Mouse (Mus musculus): Measurements from ENCODE around the gene Micu2.

Gene Micu2

GRCm38 (mm10) chr14:57892961-57893360 lies 106.1 kb downstream of the Micu2 start:
- no peak for DNase-seq (ENCODE audit: low read depth, low spot score)

- peak; percentile 98 for DNase-seq (ENCODE audit: low read depth, low spot score)
Measured at GRCm38 (mm10) chr14:57890011-57890842, 108.8 kb downstream of the Micu2 start, which contains the start of gene Zdhhc20. TSS of gene Zdhhc20 (minus strand) at chr14:57890276.

GRCm38 (mm10) chr14:57889541-57890010 lies 109.5 kb downstream of the Micu2 start:
- peak; percentile 69 for DNase-seq (ENCODE audit: low read depth, low spot score)

DNA sequence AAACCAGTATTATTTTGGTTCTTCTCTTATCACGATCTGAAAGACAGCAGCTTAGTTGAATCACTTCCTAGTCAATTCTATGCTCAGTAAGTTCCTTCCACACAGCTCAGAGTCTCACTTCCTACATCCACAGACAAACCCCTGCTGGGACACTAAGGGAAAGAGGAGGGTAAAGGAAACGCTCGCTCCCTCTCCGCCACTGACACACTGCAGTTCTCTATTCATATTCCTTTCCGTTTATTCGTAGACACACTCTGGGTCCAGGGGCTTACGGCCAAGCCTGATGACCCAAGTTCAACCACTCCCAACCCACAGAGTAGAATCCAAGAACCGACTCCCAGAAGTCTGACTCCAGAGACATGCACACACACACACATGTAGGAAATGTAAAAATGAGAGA lies 111.9 kb downstream of the Micu2 start:
- DNase-seq (ENCODE audit: low read depth, low spot score), result peak; percentile 28

DNA sequence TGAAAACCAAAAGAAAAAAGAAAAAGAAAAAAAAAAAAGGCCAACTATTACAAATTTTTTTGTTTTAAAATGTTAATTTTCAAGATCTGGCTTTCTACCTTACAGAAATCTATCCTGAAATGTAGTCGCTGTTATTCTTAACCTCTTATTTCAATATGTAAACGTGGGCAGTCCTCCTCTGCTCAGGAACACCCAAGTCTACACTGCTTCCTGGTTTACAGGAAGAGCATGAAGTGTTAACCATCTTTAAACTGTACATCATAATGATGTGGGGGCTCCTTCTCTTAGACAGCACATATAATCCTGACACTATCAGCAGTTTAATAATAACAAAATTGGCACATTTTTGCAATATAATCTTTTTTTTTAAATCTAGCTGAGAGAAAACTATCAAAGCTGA lies 113.0 kb downstream of the Micu2 start:
- DNase-seq (ENCODE audit: low read depth, low spot score), result peak; percentile 58

DNA sequence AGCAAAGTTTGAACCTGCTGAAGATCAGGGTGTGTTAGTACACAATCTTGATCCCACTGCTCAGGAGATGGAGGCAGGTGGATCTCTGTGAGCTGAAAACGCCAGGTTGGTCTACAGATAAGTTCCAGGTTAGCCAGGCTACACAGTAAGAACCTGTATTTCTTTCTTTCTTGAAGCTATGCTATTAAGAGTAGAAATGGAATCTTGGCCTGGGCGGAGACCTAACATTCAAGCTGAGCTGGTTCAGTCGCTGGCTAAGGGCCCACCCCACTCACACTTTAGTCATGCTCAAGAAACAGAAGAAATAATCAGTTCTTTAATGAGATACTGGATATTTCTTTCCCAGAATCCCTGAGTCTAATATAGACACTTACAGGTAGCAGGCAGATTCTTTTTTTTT lies 115.7 kb downstream of the Micu2 start:
- DNase-seq (ENCODE audit: low read depth, low spot score), result no peak

DNA sequence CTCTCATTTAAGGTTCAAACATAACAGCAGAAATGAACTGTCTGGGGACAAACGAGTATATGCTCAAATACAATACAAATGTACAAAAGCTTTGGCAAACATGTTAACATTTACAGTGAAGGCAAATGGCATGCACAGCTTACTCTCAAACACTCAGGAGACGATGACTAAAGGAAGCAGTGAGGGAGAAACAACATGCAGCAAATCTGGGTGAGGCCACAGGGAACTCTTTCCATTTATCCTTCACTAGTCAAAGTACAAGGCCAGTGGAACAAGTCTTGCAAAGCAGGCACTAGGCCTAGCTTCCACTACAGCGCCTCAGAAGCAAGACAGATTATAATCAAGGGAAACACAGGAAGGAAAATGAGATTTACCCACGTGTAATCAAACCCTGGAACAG lies 116.3 kb downstream of the Micu2 start:
- no peak for DNase-seq (ENCODE audit: low read depth, low spot score)

GRCm38 (mm10) chr14:57881793-57882192 lies 117.3 kb downstream of the Micu2 start:
- no peak for DNase-seq (ENCODE audit: low read depth, low spot score)

- DNase-seq (ENCODE audit: low read depth, low spot score), result peak; percentile 41
Measured at GRCm38 (mm10) chr14:57881074-57881473, 118.0 kb downstream of the Micu2 start.

DNA sequence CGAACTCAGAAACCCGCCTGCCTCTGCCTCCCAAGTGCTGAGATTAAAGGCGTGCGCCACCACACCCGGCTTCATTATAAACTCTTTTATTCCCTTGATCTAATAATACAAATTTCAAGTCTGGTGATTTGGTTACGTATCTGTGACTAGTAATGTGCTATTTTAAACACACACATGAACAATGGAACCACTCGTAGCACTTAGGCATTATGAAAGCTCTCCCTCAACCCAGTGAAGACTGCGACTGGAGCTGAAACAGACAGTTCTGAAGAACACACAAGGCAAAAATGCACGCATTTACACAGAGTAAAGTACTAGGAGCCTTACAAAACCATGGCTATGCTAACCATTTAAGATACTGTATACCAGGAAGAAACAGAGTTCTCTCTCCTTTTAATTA lies 121.1 kb downstream of the Micu2 start:
- no peak for DNase-seq (ENCODE audit: low read depth, low spot score)

GRCm38 (mm10) chr14:57866676-57867276 lies 132.3 kb downstream of the Micu2 start:
- no peak for DNase-seq (ENCODE audit: low read depth, low spot score)
